8 mouse cellular contexts compared by ENCODE assay signal in the genomic region with DNA sequence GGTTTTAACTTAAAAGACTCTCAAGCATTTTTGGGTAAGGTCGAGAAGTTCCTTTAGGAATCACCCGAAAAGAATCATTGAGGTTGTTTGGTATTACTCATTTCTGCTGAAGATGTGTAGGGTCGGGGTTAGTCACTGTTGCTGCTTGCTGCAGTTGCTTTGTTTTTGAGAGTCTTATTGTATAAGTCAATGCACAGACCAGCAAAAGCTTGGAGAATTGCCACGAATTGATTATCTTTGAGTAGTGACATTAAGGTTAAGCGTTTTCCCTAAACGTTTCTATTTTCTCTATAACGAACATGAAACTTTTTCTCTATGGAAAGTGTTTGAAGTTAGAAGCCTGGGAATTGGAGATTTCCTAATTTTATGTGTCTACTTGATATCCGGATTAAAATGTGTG. TPM values are rescaled to one million over a fixed set of nuclear protein-coding genes. Genes with fewer than 3 reads are reported as not detected.
A peak's percentile ranks its signal among the peaks of the same experiment; 100 is the strongest.
DNase-seq lines count a peak whose midpoint lies in the region; ATAC-seq and TF ChIP-seq lines count a peak whose summit lies in the region.

No protein-coding gene starts in this region.

- no peaks in the 10 kb centered on the region for H3K27me3 ChIP-seq in heart, embryonic 13.5 days (replicated peaks)
- H3K27me3 ChIP-seq in forebrain, embryonic 14.5 days (replicated peaks; ENCODE audit: control insufficient read depth, insufficient read depth, low read length), result no peaks in the 10 kb centered on the region
- no peaks in the 10 kb centered on the region for H3K27me3 ChIP-seq in liver, embryonic 16.5 days (ENCODE audit: control insufficient read depth, insufficient read depth, low read depth, low read length)

- no peak for DNase-seq in heart, postnatal 4 days
- no peak for DNase-seq in ES-E14 (ENCODE audit: low read depth, low spot score)
- peak; percentile 32 for DNase-seq in forebrain, embryonic 14.5 days (ENCODE audit: low spot score)
- no peak for DNase-seq in right cerebral cortex, postnatal 36 days (ENCODE audit: low spot score in 2 of 2)
- no peak for DNase-seq in spleen, postnatal 10 days (ENCODE audit: low spot score in 2 of 2)
- DNase-seq in adrenal gland, adult 18-20 months (ENCODE audit: low spot score in 2 of 2), result no peak

- WGBS in heart, embryonic 13.5 days, result 10% methylated on average over 8 of the region's 8 CpGs
- 6% methylated on average over 8 of the region's 8 CpGs for WGBS in forebrain, embryonic 14.5 days
- WGBS in liver, embryonic 16.5 days (ENCODE audit: insufficient replicate concordance), result 7% methylated on average over 8 of the region's 8 CpGs

- in situ Hi-C loops in ES-E14 (cut with MboI; ENCODE audit: low sequenced_read_pairs in 2 of 2, unreplicated experiment in 2 of 2), result no loop called here

- H3K4me3 ChIP-seq in heart, embryonic 13.5 days, result peak overlapping the region; percentile 82
- H3K4me3 ChIP-seq in ES-E14 (ENCODE audit: insufficient read depth in 1 of 2, low read depth in 1 of 2, low read length in 2 of 2, poor library complexity in 1 of 2, severe bottlenecking in 1 of 2), result peak overlapping the region; percentile 68 to 88
- peak overlapping the region; percentile 54 for H3K4me3 ChIP-seq in forebrain, embryonic 14.5 days (ENCODE audit: low read depth, low read length)
- peak overlapping the region; percentile 82 for H3K4me3 ChIP-seq in liver, embryonic 16.5 days (ENCODE audit: low read depth, low read length)

- peaks cover 47% of the 10 kb centered on the region for H3K36me3 ChIP-seq in heart, embryonic 13.5 days
- H3K36me3 ChIP-seq in ES-E14 (ENCODE audit: control insufficient read depth, insufficient read depth, low read length, poor library complexity, severe bottlenecking), result peaks cover 7% of the 10 kb centered on the region
- peaks cover 28% of the 10 kb centered on the region for H3K36me3 ChIP-seq in forebrain, embryonic 14.5 days (ENCODE audit: control insufficient read depth, insufficient read depth, low read length)
- H3K36me3 ChIP-seq in liver, embryonic 16.5 days (ENCODE audit: control insufficient read depth, insufficient read depth), result peaks cover 5% of the 10 kb centered on the region; the same call in 1 of the 2 replicates

- peak overlapping the region; percentile 81 for H3K4me2 ChIP-seq in heart, embryonic 13.5 days
- H3K4me2 ChIP-seq in forebrain, embryonic 14.5 days (ENCODE audit: low read length), result peak overlapping the region; percentile 87
- H3K4me2 ChIP-seq in liver, embryonic 16.5 days (ENCODE audit: low read depth, low read length), result peak overlapping the region; percentile 91

- no peak for ATAC-seq in heart, embryonic 13.5 days (ENCODE audit: extremely low read depth, insufficient number of reproducible peaks, low FRiP score, low TSS enrichment)
- ATAC-seq in forebrain, embryonic 14.5 days, result no peak
- ATAC-seq in liver, embryonic 16.5 days (ENCODE audit: low read depth), result no peak

- peak overlapping the region; percentile 87 for H3K9ac ChIP-seq in heart, embryonic 13.5 days
- H3K9ac ChIP-seq in ES-E14 (ENCODE audit: insufficient read depth, low read depth, low read length, poor library complexity, severe bottlenecking), result peak overlapping the region; percentile 91
- H3K9ac ChIP-seq in forebrain, embryonic 14.5 days (ENCODE audit: low read length), result peak overlapping the region; percentile 64
- peak overlapping the region; percentile 86 for H3K9ac ChIP-seq in liver, embryonic 16.5 days (ENCODE audit: low read depth, low read length)

- H3K9me3 ChIP-seq in heart, embryonic 13.5 days, result no peaks in the 10 kb centered on the region
- H3K9me3 ChIP-seq in ES-E14 (ENCODE audit: control insufficient read depth, insufficient read depth, low read depth, low read length), result no peaks in the 10 kb centered on the region
- H3K9me3 ChIP-seq in forebrain, embryonic 14.5 days (replicated peaks; ENCODE audit: control insufficient read depth, low read length), result no peaks in the 10 kb centered on the region
- H3K9me3 ChIP-seq in liver, embryonic 16.5 days (replicated peaks; ENCODE audit: control insufficient read depth, low read length), result no peaks in the 10 kb centered on the region

- H3K4me1 ChIP-seq in heart, embryonic 13.5 days, result peaks cover 40% of the 10 kb centered on the region
- 0 out of 4 replicates have a peak, but pooled peaks cover 2 to 4% of the 10 kb centered on the region in 2 experiments for H3K4me1 ChIP-seq in ES-E14 (ENCODE audit: control insufficient read depth in 2 of 2, insufficient read depth in 2 of 2, low read length in 2 of 2, poor library complexity in 1 of 2)
- H3K4me1 ChIP-seq in forebrain, embryonic 14.5 days (ENCODE audit: control insufficient read depth, insufficient read depth, low read length), result peaks cover 14% of the 10 kb centered on the region; the same call in 1 of the 2 replicates
- peaks cover 18% of the 10 kb centered on the region for H3K4me1 ChIP-seq in liver, embryonic 16.5 days (ENCODE audit: control insufficient read depth, low read depth, low read length)

- H3K27ac ChIP-seq in heart, embryonic 13.5 days (replicated peaks), result peak overlapping the region; percentile 98
- peak overlapping the region; percentile 61; the same call in 1 of the 2 replicates for H3K27ac ChIP-seq in ES-E14 (ENCODE audit: insufficient read depth, low read depth, low read length, poor library complexity, severe bottlenecking)
- H3K27ac ChIP-seq in forebrain, embryonic 14.5 days (ENCODE audit: low read depth, low read length), result peak overlapping the region; percentile 97; the same call in 1 of the 2 replicates
- H3K27ac ChIP-seq in liver, embryonic 16.5 days (ENCODE audit: low read length), result peak overlapping the region; percentile 98

TF ChIP-seq in ES-E14, 5 proteins besides CTCF, POLR2A, EP300 and RAD21:
- no peak for TF ChIP-seq MAFK (IDR thresholded peaks at IDR 0.05; ENCODE audit: insufficient read depth, low read depth, low read length)
- TF ChIP-seq CHD2 (IDR thresholded peaks at IDR 0.05; ENCODE audit: low read depth, low read length), result no peak
- no peak for TF ChIP-seq ZC3H11A (IDR thresholded peaks at IDR 0.05; ENCODE audit: borderline replicate concordance, low read depth, low read length)
- no peak for TF ChIP-seq ZNF384 (IDR thresholded peaks at IDR 0.05; ENCODE audit: low read depth, low read length)
- TF ChIP-seq HCFC1 (IDR thresholded peaks at IDR 0.05; ENCODE audit: borderline replicate concordance, insufficient read depth, low read length), result no peak
TF ChIP-seq in ES-E14: peak in this region for 0.

RNA-seq across cellular contexts. Expression of a gene that starts 0.9 kb away (rescaled TPM):
- 10.2 and 12.0 TPM in 2 replicates for polyA plus RNA-seq in heart, embryonic 13.5 days (2015; fragmentation: Nextera tagmentation; extraction: Ambion mirVana)
- 10 to 100 TPM; 16.8 to 17.9 TPM for total RNA-seq in heart, postnatal 4 days (2021)
- 17.1 and 18.6 TPM in 2 replicates for total RNA-seq in ES-E14 (2012; rRNA removed)
- polyA plus RNA-seq in forebrain, embryonic 14.5 days (2014; fragmentation: Nextera tagmentation; extraction: Ambion mirVana), result 15.2 and 15.5 TPM in 2 replicates
- 4.9 and 6.0 TPM in 2 replicates for polyA plus RNA-seq in liver, embryonic 16.5 days (2015; fragmentation: Nextera tagmentation; extraction: Ambion mirVana)
- 10 to 100 TPM; 19.2 to 20.2 TPM for total RNA-seq in adrenal gland, adult 18-20 months (2021)

RNA-seq across cellular contexts. Expression of a gene that starts 1.0 kb away (rescaled TPM):
- 65.7 and 71.7 TPM in 2 replicates for polyA plus RNA-seq in heart, embryonic 13.5 days (2015; fragmentation: Nextera tagmentation; extraction: Ambion mirVana)
- 10 to 100 TPM; 15.2 to 19.0 TPM for total RNA-seq in heart, postnatal 4 days (2021)
- total RNA-seq in ES-E14 (2012; rRNA removed), result 87.3 and 95.1 TPM in 2 replicates
- polyA plus RNA-seq in forebrain, embryonic 14.5 days (2014; fragmentation: Nextera tagmentation; extraction: Ambion mirVana), result 102 and 105 TPM in 2 replicates
- polyA plus RNA-seq in liver, embryonic 16.5 days (2015; fragmentation: Nextera tagmentation; extraction: Ambion mirVana), result 83.0 and 90.3 TPM in 2 replicates
- total RNA-seq in adrenal gland, adult 18-20 months (2021), result 10 to 100 TPM; 26.9 to 29.4 TPM
